Mouse (Mus musculus) left cerebral cortex, postnatal 36 days (tissue): ENCODE measurements at regions not wholly inside any gene's neighbourhood (a gene's known extent, or its start where the extent isn't known, plus 50 kb on each side); places are given as distances from the start of the nearest gene placed in this dataset.
"Not testable (repeated sequence)": the region's sequence is repeated elsewhere in the genome, so short reads cannot be mapped to it uniquely, and the experiment has no call there.

Experiments used
- DNase-seq, 2 experiments: peaks; one replicate each; pipeline ENCODE4 v3.0.0; 2021 to 2022; ENCODE audit warnings: low spot score in 2 of 2, mixed read lengths in 1 of 2
- intact Hi-C: fragments of 180-260 bp; cut with DNase I; formaldehyde crosslinking; loops from one replicate; pipeline ENCODE4 v1.15.1; 2025

DNA sequence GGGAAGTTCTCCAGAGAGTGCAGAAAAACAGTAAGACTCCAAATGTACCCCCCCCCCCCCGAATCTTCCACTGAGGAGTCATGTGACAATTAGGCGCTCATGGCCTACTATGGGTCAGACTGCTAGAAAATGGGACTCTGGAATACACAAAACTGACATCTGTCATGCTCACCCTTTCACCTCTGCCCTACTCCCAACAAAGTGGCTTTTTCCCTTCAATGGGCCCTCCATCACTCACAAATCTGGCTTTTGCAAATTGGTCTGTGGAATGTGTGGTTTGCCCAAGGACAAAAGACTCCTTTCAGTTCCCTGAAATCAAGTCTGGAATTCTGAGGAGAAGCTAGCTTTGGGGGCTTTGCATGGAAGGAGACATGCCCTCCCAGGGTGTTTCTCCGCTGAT lies 109.0 kb downstream of the Sox4 start:
- intact Hi-C loops, result no loop called here
- DNase-seq, result no peak

DNA sequence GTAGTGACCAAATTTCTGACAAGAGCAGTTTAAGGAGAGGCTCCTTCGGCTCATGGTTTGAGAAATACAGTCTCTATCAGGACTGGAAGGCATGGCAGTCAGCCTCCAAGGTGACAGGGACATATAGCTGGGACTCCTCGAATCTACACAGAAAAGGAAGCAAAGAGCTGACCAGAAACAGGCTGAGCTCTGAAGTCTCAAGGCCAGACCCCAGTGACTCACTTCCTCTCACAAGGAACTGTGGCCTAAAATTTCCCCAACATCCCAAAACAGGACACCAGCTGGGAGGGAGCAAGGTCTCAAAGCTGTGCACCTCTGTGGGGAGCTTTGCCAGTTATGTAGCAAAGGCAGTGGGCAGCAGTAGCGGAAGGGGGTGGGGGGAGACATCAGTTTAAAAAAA lies 110.7 kb downstream of the Sox4 start:
- intact Hi-C loops, result no loop called here
- DNase-seq, result no peak

DNA sequence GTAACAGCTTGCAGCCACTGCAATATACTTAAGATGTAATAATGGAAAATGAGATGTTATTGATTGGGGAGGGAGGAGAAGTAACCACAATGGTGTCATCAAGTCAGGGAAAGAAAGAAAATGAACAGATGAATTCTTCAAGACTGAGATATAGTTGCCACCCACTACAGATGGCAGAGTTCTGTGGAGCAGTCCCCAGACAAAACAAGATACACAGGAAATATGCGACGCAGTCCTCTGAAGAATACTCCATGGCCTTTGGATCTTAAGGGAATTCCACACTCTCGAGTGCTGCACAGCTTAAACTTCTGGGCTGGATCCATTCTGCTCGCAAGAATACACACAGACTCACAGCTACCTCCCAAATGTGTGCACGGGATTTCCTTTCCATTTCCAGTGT lies 113.4 kb downstream of the Sox4 start:
- DNase-seq, result no peak
- intact Hi-C loops, result no loop called here

DNA sequence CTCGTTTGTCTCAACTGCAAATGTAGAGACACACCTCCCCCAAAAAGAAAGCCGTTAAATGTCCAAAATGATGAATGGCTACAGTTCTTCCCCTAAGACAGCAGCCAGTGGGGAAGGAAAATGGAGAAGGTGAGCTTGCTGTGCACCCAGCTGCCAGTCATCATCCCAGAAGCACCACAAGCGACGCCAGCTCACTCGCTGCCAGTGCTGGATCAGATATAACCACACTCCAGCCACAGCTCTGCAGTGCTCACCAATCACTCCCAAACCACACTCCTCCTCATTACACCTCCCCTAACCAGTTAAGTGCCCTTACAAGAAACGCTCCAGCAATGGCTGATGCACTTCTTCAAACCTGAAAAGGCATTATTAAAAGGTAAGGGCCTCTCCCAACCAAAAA lies 114.4 kb downstream of the Sox4 start:
- DNase-seq, result no peak
- intact Hi-C loops, result no loop called here

DNA sequence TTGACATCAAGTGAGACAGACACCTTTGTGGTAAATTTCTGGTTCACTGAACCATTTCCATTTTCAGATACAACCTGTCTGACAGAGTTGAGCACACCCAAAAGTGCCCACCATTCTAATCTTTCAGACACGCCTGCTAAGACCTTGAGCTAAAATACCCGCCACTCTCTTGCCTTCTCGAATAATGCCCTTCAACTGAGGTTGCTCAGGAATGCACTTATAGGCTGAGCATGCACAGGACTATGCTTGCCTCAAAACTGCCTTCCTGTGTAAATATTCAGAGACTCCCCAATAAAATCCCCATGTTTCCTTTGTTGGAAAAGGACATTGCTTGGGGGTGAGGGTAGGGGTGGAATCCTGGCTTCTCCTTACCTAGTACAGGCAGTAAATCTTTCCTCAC lies 115.3 kb downstream of the Sox4 start:
- intact Hi-C loops, result no loop called here
- DNase-seq, result no peak

DNA sequence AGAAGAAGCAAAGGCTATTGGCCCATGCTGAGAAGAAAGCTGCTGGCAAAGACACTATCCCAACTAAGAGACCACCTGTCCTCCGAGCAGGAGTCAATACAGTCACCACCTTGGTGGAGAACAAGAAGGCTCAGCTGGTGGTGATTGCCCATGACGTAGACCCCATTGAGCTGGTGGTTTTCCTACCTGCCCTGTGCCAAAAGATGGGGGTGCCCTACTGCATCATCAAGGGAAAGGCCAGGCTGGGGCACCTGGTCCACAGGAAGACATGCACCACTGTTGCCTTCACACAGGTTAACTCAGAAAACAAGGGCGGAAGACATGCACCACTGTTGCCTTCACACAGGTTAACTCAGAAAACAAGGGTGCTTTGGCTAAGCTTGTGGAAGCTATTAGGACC lies 116.3 kb downstream of the Sox4 start:
- intact Hi-C loops, DNase-seq: not testable (repeated sequence)

DNA sequence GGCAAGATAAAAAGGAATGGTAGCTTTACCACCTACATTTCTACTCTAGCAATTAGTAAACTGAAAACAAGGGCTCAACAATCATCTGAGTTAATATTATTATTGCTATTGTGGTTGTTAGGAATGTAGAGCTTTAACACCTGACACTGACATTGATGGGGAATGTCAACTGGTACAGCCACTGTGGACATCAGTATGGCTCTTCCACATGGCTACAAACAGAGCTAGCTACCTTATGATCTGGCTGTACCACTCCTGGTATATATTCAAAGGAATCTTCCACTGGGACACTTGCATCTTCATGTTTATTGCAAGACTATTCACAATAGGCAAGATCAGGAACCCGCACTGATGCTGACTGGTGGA lies 119.8 kb downstream of the Sox4 start:
- DNase-seq, result no peak
- intact Hi-C loops, result no loop called here

DNA sequence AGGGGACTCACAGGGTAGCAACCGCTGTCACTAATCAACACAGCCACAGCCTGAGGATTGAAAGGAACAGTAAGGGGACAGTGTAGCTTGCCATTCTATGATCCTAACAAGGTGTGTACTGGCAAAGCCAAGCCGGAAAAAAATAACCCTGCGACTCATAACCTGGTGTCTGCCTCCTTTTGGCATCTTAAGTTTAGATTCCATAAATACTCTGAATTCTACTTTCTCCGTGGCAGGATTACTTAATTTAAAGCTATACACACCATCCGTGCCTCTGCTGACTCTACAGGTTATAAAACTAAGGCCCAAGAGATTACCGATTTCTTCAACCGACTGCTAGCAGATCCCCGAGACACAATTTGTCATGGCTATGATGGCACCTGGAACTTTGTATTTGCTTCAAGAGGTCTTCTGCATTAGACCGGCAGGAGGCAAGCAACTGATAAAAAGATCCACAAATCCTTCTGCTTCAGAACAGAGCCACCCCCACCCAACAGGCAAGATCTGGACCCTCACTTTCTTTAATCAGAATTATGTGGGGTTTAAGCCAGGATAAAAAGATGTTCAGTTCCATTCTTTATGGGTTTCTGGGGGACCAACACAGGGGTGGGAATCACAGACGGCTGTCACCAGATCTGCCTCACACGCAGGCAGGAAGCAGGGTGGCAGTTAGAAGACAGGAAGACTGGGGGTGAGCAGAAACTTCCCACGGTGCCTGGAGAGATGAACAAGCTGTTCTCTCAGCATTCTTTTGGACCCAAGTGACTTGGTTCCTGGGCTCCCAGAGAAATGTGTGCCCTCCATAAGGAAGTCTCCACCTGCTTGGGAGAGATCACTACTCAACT lies 120.4 kb downstream of the Sox4 start:
- peak in 1 of 2 experiments; percentile 26 for DNase-seq
- intact Hi-C loops, result no loop called here

DNA sequence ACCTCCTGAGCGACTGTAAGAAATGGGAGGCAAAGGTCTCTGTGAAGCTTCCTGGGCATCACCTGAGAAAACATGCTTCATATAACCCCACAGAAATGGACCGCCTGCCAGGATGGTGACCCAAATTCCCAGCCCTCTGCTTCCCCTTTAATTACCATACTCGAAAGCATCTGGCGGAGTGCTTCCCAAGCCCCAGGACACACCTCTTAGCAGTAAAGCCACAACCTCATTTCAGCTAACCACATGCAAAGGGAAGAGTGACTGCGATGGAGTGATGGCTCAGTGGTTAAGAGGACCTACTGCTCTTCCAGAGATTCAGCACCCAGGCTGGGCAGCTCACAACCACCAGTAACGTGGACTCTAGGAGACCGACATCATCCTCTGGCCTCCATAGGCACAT lies 127.2 kb downstream of the Sox4 start:
- no peak for DNase-seq
- intact Hi-C loops, result no loop called here

DNA sequence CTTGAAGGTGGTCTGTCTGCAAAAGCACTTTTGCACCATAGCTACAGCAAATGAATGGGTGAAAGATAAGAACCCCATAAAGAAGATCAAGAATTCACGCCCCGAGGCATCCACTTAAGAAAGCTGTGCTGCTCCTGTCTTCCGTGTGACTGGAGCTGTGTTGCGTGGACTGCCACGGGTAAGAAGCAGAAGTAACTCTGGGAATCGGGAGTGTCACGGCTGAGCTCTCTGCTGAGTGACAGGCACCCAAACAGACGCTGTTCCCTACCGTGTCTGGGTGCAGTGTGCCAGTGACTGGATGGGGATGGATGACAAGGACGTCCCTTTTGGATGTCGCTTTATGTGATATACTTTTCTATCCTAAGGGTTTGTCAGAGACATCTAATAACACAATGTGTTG lies 129.5 kb downstream of the Sox4 start:
- intact Hi-C loops, result no loop called here
- no peak for DNase-seq

DNA sequence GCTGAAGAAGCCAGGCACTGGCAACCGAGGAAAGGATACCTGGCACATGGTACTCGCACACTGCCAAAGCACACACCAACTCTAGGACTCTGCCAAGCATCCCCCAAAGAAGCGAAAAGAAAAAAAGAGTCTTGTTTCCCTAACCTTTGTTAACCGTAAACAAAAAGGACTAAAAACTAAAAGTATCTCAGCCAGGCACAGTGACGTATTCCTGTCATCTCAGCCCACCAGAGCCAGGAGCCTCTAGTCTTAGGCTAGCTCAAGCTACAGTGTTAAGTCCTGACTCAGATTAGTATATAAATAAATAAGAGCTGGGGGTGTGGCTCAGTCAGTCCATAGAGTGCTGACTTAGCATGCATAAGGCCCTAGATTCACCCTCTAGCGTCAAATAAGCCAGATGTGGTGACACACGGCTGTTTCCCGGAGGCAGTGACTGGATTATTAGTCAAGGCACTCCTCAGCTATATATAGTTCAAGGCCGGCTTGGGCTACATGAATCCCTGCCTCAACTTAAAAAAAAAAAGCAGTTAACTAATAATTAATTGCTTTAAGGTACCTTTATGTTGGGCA lies 130.1 kb downstream of the Sox4 start:
- DNase-seq, result no peak
- intact Hi-C loops, result no loop called here

DNA sequence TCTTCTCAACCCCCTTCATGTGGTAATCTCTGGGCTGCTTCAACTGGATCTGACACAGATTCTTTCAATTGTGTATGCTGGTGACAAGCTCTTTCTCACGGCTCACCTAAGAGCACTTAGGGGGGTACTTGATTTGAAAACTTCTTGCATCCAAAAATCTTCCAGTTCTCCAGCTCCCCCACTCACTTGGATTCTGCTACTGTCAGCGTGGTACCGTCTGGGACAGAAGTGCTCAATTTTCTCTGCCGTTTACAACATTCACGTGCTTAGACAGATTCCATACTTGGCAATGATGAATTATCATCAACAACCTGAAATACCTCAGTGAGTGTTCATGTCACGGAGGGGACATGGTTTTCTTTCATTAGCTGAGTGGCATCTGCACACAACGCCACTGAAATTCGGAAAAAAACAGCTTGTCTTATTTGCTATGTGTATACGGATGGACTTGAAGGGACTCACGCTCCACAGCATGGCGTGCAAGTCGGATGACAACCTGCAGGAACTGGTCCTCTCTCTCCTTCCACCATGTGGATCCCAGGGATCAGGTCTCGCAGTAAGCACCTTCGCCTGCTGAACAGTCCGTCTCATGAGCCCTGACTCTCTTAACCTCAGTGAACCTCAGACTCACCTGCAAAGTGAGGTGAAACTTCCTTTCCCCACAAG lies 132.5 kb downstream of the Sox4 start:
- intact Hi-C loops, result no loop called here
- no peak for DNase-seq

DNA sequence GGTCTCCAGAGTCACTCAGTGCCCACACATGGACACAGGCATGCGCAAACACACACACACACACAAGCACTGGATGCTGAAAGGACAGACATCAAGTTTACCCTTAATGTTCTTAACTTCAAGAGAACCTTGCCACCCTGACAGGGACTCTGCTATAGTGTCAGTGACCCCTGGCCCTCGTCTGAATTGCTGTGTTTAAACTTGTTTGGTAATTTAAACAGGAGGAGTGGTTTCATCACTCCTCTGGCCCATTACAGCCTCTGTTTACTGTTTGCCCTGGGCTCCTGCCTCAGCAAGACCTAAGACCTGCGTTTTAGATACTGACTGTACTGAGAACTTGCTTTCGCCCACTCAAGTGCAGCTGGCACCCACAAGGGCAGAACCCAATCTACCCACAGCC lies 139.4 kb downstream of the Sox4 start:
- intact Hi-C loops, result no loop called here
- no peak for DNase-seq

DNA sequence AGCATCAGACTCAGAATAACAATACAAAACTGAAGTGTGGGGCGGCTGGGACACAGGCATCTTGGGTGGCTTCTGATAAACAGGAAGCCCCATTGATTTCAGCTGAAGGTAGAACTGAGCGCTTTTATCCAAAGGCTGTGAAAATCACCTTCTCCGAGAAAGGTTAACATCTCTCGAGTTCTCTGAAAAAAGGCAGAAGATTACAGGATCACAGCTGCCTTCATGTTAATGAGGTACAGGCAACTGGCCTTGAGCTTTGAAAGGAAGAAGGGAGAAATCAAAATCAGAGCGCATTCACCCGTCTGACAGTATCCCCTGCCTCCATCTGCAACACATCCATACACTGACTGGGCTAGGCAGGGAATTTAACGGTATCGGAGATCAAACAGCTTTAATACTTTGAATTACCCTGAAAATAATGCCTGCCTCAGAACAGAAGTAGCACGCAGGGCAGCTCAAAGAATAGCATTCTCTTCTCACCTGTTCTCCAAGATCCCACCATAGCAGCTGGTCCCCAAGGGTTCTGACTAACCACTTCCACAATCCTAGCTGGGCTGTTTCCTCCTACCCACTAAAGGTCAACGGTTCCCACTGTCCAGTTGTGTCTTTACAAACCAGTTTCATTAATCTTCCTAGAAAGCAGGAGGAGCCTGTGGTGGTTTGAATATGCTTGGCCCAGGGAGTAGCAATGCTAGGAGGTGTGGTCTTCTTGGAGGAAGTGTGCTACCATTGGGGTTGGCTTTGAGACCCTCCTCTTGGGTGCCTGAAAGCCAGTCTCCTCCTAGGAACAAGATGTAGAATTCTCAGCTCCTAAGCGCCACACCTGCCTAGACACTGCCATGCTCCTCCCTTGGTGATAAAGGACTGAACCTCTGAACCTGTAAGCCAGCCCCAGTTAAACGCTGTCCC lies 141.6 kb downstream of the Sox4 start:
- intact Hi-C loops, result no loop called here
- DNase-seq, result no peak

DNA sequence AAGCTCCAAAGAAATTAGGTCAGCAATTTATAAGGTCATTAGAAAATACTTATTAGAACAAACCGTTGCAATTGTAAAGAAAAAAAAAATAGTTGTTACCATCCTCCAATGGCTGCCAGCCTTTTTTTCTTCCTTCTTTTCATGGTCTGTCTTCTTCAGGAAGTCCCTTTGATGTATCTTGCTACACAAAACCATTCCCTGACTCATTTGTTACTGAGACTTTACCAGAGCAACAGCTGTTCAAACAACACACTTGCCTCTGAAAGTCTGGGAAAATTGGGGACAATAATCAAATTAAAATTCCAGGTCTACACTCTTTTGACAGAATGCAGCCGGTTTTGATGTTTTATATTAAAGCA lies 142.5 kb downstream of the Sox4 start:
- intact Hi-C loops, result no loop called here
- no peak for DNase-seq

DNA sequence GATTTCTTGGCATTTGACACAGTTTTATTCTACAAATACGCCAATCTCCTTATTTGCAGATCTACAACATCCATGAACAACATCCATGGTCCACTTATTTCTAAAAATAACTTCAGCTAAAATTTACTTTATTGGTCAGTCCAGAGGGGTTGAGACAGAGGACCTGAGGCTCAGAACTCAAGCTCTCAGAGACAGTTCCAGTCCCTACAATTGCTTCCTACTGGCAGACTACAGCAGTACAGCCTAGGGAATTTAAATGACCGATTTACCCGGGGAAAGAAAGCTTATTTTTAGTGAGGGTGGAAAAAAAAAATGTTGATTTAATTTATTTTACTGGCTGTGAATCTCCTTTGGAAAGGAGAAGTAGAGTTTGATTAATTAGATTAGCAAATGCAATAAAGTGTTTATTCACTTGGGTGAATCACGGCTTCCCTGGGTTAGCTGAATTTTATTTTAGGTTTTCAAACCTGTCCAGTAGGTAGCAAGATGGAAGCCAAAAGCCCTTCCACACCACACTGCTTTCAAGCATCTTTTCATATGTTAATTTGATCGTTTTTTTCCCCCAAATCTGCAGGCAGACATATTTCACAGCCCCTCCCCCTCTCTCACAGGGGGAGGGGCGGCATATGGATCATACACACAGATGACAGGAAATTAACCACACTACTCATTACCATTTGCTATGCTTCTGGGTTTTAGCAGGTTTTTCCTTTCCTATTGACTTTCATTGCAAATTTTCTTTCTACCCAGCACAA lies 143.0 kb downstream of the Sox4 start:
- intact Hi-C loops, result no loop called here
- no peak for DNase-seq

DNA sequence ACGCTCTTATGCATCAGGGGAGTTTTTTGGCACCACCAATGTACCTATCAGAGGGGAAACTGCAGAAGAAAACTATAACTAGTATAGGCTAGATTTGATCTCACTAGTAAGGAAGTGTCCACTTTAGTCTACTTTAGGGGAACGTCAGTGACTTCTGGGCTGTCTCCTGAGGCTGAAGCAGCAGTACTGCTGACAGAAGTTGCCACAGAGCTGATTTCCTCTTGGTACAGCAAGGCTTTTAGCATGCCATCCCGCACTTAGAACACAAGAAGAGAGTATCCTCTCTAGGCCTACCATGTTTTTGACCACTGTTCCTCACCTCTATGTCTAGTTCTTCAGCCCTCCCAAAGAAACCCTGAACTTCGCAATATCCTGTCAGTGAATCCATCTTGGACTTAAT lies 148.2 kb downstream of the Sox4 start:
- intact Hi-C loops, result no loop called here
- DNase-seq, result no peak

DNA sequence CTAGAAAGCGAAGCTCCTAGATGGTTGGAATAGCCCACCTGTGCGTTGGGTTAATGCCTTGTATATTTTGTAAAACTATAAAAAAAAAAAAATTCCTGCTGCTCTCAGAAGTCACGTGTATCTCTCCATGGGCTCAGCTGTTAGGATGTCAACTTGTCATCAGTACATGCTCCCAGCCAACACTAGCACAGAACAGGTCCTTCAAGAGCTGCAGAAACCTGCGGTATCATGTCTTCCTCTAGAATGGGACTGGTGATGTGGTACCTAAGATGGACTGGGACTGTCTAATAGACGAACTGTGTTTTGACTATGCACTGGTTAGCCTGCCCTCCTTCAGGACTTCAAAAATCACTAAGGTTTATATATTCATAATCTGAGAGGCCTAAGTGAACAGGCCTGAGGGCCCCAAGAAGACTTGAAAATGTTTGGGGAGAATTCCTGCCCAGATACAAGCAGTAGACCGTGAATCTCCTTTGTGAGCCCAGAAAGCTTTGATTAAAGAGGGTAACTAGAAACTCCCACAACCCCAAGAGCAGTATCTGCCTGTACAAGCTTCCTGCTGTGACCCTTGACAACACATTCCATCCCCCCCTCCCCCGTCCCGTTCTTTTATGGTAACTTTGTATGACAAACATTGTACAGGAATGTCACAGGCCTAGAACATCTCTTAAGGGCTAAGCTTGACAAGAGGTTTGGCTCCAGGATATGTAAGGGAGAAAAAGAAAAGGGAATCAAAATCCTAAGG lies 152.1 kb downstream of the Sox4 start:
- DNase-seq, result no peak
- intact Hi-C loops, result no loop called here

DNA sequence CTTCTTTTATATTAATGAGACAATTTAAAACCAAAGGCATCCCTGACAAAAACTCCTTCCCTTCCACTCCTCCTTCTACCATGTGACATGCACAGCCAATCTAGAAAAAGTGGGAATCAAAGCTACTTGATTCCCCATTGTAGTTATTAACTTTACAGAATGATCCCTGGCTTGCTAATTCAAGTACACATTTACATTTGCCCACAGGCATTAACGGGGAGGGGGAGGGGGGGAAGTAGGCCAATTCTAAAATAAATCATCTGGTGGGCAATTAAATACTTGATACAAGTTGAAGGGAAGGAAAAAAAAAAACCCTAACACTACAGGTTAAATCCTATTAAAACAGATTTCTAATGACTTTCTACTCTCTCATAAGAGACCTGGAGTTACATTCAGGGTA lies 152.8 kb downstream of the Sox4 start:
- intact Hi-C loops, result no loop called here
- DNase-seq, result no peak
